Mouse (Mus musculus) kidney, postnatal 0 days (tissue): Measurements from ENCODE around the gene Trim11. TPM values are rescaled to one million over a fixed set of nuclear protein-coding genes. Genes with fewer than 3 reads are reported as not detected.

Source experiments
- ATAC-seq: fragments of 200-750 bp; cut with Nextera tagmentation; replicated peaks from 2 replicates; pipeline ENCODE4 v1.8.0; 2017; ENCODE audit warnings: low read depth, moderate number of reproducible peaks, moderate TSS enrichment, moderate library complexity; ENCODE audit not compliant: low FRiP score
- DNase-seq: peaks from one replicate; pipeline ENCODE4 v3.0.0-alpha.2; 2016; ENCODE audit warnings: low spot score
- H3K27ac ChIP-seq: fragments of 300-500 bp; sonication (generic); 2 replicates; pipeline ENCODE4 v1.5.1; 2014; ENCODE audit warnings: mild to moderate bottlenecking
- H3K27me3 ChIP-seq: fragments of 300-500 bp; sonication (generic); 2 replicates; pipeline ENCODE4 v1.6.1; 2014; ENCODE audit warnings: low read length, mixed read lengths; ENCODE audit not compliant: insufficient read depth
- H3K36me3 ChIP-seq: fragments of 300-500 bp; sonication (generic); 2 replicates; pipeline ENCODE4 v1.6.1; 2014; ENCODE audit warnings: low read length, mixed read lengths; ENCODE audit not compliant: insufficient read depth
- H3K4me1 ChIP-seq: fragments of 300-500 bp; sonication (generic); replicated peaks from 2 replicates; pipeline ENCODE4 v1.6.1; 2014; ENCODE audit warnings: antibody characterized with exemption, low read length, mixed read lengths; ENCODE audit not compliant: insufficient read depth
- H3K4me2 ChIP-seq: fragments of 300-500 bp; sonication (generic); 2 replicates; pipeline ENCODE4 v1.6.1; 2014; ENCODE audit warnings: mild to moderate bottlenecking, low read length, moderate library complexity, mixed read lengths
- H3K4me3 ChIP-seq: fragments of 300-500 bp; sonication (generic); replicated peaks from 2 replicates; pipeline ENCODE4 v1.5.1; 2014; ENCODE audit warnings: low read depth, low read length
- H3K9ac ChIP-seq: fragments of 300-500 bp; sonication (generic); 2 replicates; pipeline ENCODE4 v1.6.1; 2014; ENCODE audit warnings: low read depth, low read length
- H3K9me3 ChIP-seq: fragments of 300-500 bp; sonication (generic); replicated peaks from 2 replicates; pipeline ENCODE4 v1.6.1; 2016; ENCODE audit warnings: low read length, inconsistent platforms, mixed read lengths
- CTCF ChIP-seq: IDR thresholded peaks from 2 replicates; pipeline ENCODE4 v1.5.1; 2016; ENCODE audit warnings: antibody characterized with exemption, low read depth, mild to moderate bottlenecking, moderate library complexity
- WGBS: fragments of 180-500 bp; shearing (Covaris S2); extraction: QIAGEN DNeasy Blood & Tissue Kit; methylation state at CpG from one replicate; pipeline ENCODE4 v1.1.7; 2014; 5-methylcytosine and 5-hydroxymethylcytosine counted together
- polyA plus RNA-seq: library from polyadenylated mRNA; unstranded; fragments of >200 nt; fragmentation: Nextera tagmentation; extraction: Ambion mirVana; gene quantifications from 2 replicates; pipeline ENCODE4 v1.2.1, GENCODE M21; 2015

Gene Trim11
- polyA plus RNA-seq, 1 experiment from 2014 or later, result 16.3 TPM

DNA sequence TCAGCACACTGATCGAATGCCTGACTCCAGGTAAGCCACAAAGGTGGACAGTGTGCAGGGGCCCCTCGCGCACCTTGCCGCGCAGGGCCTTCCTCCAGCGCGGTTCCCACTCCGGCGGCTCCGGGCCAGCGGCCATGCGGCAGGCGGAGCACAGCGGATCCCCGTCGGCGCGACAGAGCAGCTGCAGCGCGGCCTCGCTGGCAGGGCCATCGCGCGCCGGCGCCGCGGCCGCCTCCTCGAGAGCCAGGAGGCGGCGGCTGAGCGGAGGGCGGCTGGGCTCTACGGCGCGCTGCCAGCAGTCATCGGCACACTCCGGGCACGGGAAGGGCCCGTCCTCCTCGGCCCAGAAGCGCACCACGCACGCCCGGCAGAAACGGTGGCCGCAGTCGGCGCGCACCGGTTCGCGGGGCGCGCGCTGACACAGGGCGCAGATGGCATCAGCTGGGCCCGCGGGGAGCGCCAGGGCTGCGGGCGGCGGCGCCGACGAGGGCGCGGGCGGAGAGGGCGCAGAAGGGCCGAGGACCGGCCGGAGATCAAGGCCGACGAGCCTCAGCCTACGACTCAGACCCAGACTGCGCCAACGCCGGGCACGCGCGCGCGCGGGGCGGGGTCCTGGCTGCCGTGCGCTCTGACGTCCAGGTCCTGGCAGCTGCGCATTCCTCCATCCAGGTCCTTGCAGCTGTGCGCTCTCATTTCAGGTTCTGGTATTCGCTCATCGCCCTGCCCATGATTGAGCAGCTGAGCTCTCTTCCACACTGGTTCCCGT lies 39.4 kb upstream of the Trim11 start, which contains the start of gene Rnf187:
TSS of gene Rnf187 (minus strand) at position 595 of the 766 bp plus-strand sequence.
- peak within 1 kb of the TSS; percentile 94 for H3K4me2 ChIP-seq
- no peak for TF ChIP-seq CTCF
- WGBS, result under 1% methylated on average over 76 of the region's 95 CpGs
- H3K27me3 ChIP-seq, result no peaks in the 10 kb centered on the region
- H3K9ac ChIP-seq, result peak within 1 kb of the TSS; percentile 89
- no peaks in the 10 kb centered on the region; the same call in 1 of the 2 replicates for H3K4me1 ChIP-seq
- no peaks in the 10 kb centered on the region for H3K9me3 ChIP-seq
- peak; percentile 97 for ATAC-seq
- H3K36me3 ChIP-seq, result peaks cover 6% of the 10 kb centered on the region
- peak within 1 kb of the TSS; percentile 93 for H3K4me3 ChIP-seq
- H3K27ac ChIP-seq, result peak within 1 kb of the TSS; percentile 93
- DNase-seq, result peak; percentile 95

DNA sequence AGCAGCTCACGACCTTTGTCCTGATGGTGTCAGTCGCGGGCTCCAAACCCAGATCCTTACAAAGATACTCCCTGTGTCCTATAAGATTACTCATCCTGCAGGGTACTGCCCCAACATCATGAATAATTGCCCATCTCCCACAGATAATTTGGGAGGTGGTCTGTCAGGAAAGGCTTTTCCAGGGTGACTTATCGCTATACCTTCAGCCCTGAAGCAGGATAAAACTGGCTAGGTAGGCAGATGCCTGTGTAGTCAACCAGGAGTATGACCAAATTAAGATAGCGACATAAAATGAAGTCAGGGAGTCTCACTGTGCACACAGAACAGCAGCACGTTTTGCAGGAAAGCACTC lies 38.8 kb upstream of the Trim11 start:
- Histone ChIP-seq H3K27ac (peak overlapping the region; percentile 93), H3K4me2 (peak overlapping the region; percentile 94), H3K36me3 (peaks cover under 1% of the 10 kb centered on the region; the same call in 1 of the 2 replicates), H3K4me1 (no peaks in the 10 kb centered on the region; the same call in 1 of the 2 replicates), H3K9me3 (no peaks in the 10 kb centered on the region), H3K27me3 (no peaks in the 10 kb centered on the region), H3K4me3 (peak overlapping the region; percentile 93; the same call in 1 of the 2 replicates), H3K9ac (peak overlapping the region; percentile 89; the same call in 1 of the 2 replicates)
- ATAC-seq (no peak), DNase-seq (no peak)
- TF ChIP-seq CTCF, result no peak
- 7% methylated on average over 6 of the region's 6 CpGs for WGBS

DNA sequence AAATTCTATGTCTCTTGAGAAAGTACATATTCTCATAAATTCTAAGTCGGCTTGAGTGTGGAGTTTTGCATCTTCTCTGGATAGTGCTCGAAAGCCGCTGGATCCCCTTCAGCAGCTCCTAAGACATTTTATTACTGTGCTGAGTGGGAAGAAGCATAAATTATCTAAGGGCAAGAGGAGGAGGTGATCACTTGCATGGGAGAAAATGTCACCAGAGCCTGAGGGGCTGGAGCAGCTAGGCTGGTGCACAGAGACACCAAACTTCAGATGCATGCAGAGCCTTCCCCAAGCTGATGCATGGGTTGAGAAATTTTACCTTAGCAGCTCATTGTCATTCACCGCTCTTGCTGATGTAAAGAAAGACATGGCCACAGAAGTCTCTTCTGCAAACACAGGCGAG lies 33.8 kb upstream of the Trim11 start:
- WGBS, result 40% methylated on average over 5 of the region's 5 CpGs
- Histone ChIP-seq H3K9me3 (no peaks in the 10 kb centered on the region), H3K4me1 (0 out of 2 replicates have a peak, but pooled peaks cover 3% of the 10 kb centered on the region), H3K4me2 (no peak overlapping the region), H3K4me3 (no peak overlapping the region), H3K36me3 (no peaks in the 10 kb centered on the region), H3K27me3 (no peaks in the 10 kb centered on the region), H3K27ac (peak overlapping the region; percentile 19; the same call in 1 of the 2 replicates), H3K9ac (no peak overlapping the region)
- no peak for TF ChIP-seq CTCF
- ATAC-seq, result no peak
- DNase-seq, result peak; percentile 59

DNA sequence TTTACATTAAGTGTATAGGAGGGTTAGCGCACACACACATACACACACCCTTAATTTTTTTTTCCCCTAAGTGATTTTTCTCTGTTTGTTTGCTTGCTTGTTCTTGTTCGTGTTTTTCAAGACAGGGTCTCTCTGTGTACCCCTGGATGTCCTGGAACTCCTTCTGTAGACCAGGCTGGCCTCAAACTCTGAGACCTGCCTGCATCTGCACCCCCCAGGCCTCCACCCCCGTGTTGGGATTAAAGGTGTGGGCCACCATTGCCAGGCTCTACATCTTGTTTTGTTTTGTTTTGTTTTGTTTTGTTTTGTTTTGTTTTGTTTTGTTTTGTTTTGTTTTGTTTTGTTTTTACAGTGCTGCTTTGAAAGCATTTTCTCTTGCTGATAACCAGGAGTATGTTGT lies 30.6 kb upstream of the Trim11 start:
- Histone ChIP-seq H3K9ac (no peak overlapping the region), H3K27ac (no peak overlapping the region), H3K4me2 (no peak overlapping the region), H3K4me3 (no peak overlapping the region), H3K9me3 (no peaks in the 10 kb centered on the region), H3K4me1 (0 out of 2 replicates have a peak, but pooled peaks cover 3% of the 10 kb centered on the region), H3K36me3 (no peaks in the 10 kb centered on the region), H3K27me3 (no peaks in the 10 kb centered on the region; the same call in 1 of the 2 replicates)
- DNase-seq (no peak), ATAC-seq (no peak)
- no peak for TF ChIP-seq CTCF
- WGBS, result 78% methylated on average over 3 of the region's 3 CpGs

DNA sequence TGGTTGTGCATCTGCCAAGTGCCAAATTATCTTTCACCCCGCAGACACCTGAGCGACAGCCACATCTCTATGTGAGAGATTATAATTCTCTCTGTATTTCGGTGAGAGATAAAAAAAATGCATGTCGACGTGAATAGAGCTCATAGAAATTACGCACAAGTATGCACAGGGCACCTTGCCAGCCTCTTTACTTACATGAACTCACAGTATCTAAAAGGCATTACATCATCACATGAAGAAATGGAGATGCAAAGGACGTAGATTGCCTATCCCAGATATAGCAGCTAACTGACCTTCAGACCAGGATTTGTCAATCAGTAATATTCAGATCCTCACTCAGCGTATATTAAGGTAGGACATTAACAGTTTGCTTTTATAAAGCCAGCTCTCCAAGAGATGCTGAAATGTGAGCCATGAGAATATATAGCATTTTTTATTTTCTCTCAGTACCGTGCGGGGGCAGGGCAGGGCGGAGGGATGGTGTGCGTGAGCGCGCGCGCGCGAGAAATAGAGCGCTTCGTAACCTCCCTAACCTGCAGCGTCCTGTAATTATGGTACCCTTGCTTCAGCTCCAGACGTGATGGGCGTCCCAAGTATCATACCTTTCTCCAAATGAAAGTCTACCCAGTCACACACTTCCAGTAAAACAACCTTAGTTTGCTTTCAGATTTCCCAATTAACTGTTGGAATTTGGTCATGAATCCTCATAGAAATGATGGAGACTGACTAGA lies 29.9 kb upstream of the Trim11 start:
- Histone ChIP-seq H3K27me3 (no peaks in the 10 kb centered on the region; the same call in 1 of the 2 replicates), H3K4me2 (peak overlapping the region; percentile 63), H3K9me3 (no peaks in the 10 kb centered on the region), H3K4me3 (peak overlapping the region; percentile 38), H3K36me3 (no peaks in the 10 kb centered on the region), H3K9ac (0 out of 2 replicates have a peak overlapping the region, but pooled peaks have one; percentile 37), H3K4me1 (0 out of 2 replicates have a peak, but pooled peaks cover 3% of the 10 kb centered on the region), H3K27ac (peak overlapping the region; percentile 77)
- ATAC-seq (peak; percentile 48; the same call in 1 of the 2 replicates), DNase-seq (no peak)
- 14% methylated on average over 23 of the region's 23 CpGs for WGBS
- no peak for TF ChIP-seq CTCF
